ENCODE assay signal across 10 mouse cellular contexts in genomic region chr11:103656520-103656919, GRCm38 (mm10). TPM values are rescaled to one million over a fixed set of nuclear protein-coding genes. Genes with fewer than 3 reads are reported as not detected.
DNase-seq lines count a peak whose midpoint lies in the region; ATAC-seq and TF ChIP-seq lines count a peak whose summit lies in the region.
"Had no signal": no experiment of that assay in that cellular context is flagged by ENCODE, and none has a peak within 500 bp of the region (broad histone marks: within the 10 kb centered on the region; RNA-seq: fewer than 3 reads in every experiment).

No protein-coding gene starts in this region.

- no peaks in the 10 kb centered on the region for H3K9me3 ChIP-seq in forebrain, embryonic 12.5 days
- H3K9me3 ChIP-seq: limb, embryonic 13.5 days had no signal

- no peak overlapping the region for H3K4me3 ChIP-seq in kidney, adult 2 months (ENCODE audit: insufficient read depth, low read depth, low read length)
- H3K4me3 ChIP-seq in forebrain, embryonic 12.5 days (replicated peaks): no peak overlapping the region
- H3K4me3 ChIP-seq: limb, embryonic 13.5 days had no signal

- no peak overlapping the region for H3K4me2 ChIP-seq in forebrain, embryonic 12.5 days
- H3K4me2 ChIP-seq: limb, embryonic 13.5 days had no signal

- no peaks in the 10 kb centered on the region for H3K4me1 ChIP-seq in kidney, adult 2 months (ENCODE audit: control insufficient read depth, insufficient read depth, low read length)
- 0 out of 2 replicates have a peak, but pooled peaks cover 4% of the 10 kb centered on the region for H3K4me1 ChIP-seq in forebrain, embryonic 12.5 days
- H3K4me1 ChIP-seq: limb, embryonic 13.5 days had no signal

- peak; percentile 42 for DNase-seq in kidney, adult 2 months
- DNase-seq in kidney, adult 11 months: no peak
- DNase-seq in adrenal gland, postnatal 14 days: peak; percentile 76
- peak; percentile 84 for DNase-seq in kidney, postnatal 10 days
- DNase-seq in splenic B cell, adult 2 months (ENCODE audit: low read depth, low spot score): peak; percentile 57
- no peak for DNase-seq in frontal cortex, adult 2 months (ENCODE audit: extremely low spot score in 1 of 2, low spot score in 1 of 2)
- DNase-seq in right cerebral cortex, postnatal 4 days: no peak

- no peak overlapping the region for H3K27ac ChIP-seq in kidney, adult 2 months (ENCODE audit: insufficient read depth, low read depth, low read length)
- no peak overlapping the region for H3K27ac ChIP-seq in forebrain, embryonic 12.5 days
- H3K27ac ChIP-seq: limb, embryonic 13.5 days had no signal

- no peak for TF ChIP-seq CTCF in kidney, adult 2 months (conservative IDR thresholded peaks at IDR 0.05; ENCODE audit: insufficient read depth, insufficient read length, low read depth, low read length)

- WGBS in kidney, adult 2 months: 7% methylated on average over 3 of the region's 3 CpGs
- 21% methylated on average over 3 of the region's 3 CpGs for WGBS in forebrain, embryonic 12.5 days

- H3K9ac ChIP-seq in forebrain, embryonic 12.5 days: no peak overlapping the region
- H3K9ac ChIP-seq: limb, embryonic 13.5 days had no signal

- no peaks in the 10 kb centered on the region for H3K27me3 ChIP-seq in kidney, adult 2 months (replicated peaks; ENCODE audit: control insufficient read depth, insufficient read depth, low read length)
- H3K27me3 ChIP-seq in splenic B cell, adult 2 months (ENCODE audit: control insufficient read depth, insufficient read depth, low read length, poor library complexity, severe bottlenecking): no peaks in the 10 kb centered on the region
- H3K27me3 ChIP-seq in forebrain, embryonic 12.5 days: peaks cover 72% of the 10 kb centered on the region

- no peak for TF ChIP-seq POLR2A in kidney, adult 2 months (IDR thresholded peaks at IDR 0.05; ENCODE audit: low read depth, low read length)

- H3K36me3 ChIP-seq in kidney, adult 2 months (ENCODE audit: control insufficient read depth, insufficient read depth, low read length): no peaks in the 10 kb centered on the region
- H3K36me3 ChIP-seq in splenic B cell, adult 2 months (ENCODE audit: control insufficient read depth, insufficient read depth, low read length, poor library complexity, severe bottlenecking): no peaks in the 10 kb centered on the region
- no peaks in the 10 kb centered on the region for H3K36me3 ChIP-seq in forebrain, embryonic 12.5 days (replicated peaks)
- H3K36me3 ChIP-seq: limb, embryonic 13.5 days had no signal

- no peak for ATAC-seq in forebrain, embryonic 12.5 days (ENCODE audit: low FRiP score)

RNA-seq across cellular contexts. Expression of gene Rprml, which starts 7.2 kb away (rescaled TPM):
- polyA plus RNA-seq in kidney, adult 2 months (2012; rRNA removed): 0.12 TPM in 1 of 2 replicates, not detected in the other
- total RNA-seq in adrenal gland, postnatal 14 days (2021): not detected in 2 replicates
- polyA plus RNA-seq in frontal cortex, adult 2 months (2012; rRNA removed): 129 TPM in 2 replicates
- polyA plus RNA-seq in forebrain, embryonic 12.5 days (2016; fragmentation: Nextera tagmentation; extraction: Ambion mirVana): not detected in 2 replicates
- polyA plus RNA-seq: spleen, adult 2 months had no signal

RNA-seq across cellular contexts. Expression of gene Lyzl6, which starts 17.8 kb away (rescaled TPM):
- 0.14 TPM in 1 of 2 replicates, not detected in the other for polyA plus RNA-seq in kidney, adult 2 months (2012; rRNA removed)
- total RNA-seq in adrenal gland, postnatal 14 days (2021): not detected in 2 replicates
- polyA plus RNA-seq in frontal cortex, adult 2 months (2012; rRNA removed): 0.15 TPM in 1 of 2 replicates, not detected in the other
- polyA plus RNA-seq in forebrain, embryonic 12.5 days (2016; fragmentation: Nextera tagmentation; extraction: Ambion mirVana): not detected in 2 replicates
- polyA plus RNA-seq: limb, embryonic 13.5 days; spleen, adult 2 months had no signal

RNA-seq across cellular contexts. Expression of gene Gm884, which starts 35.6 kb away (rescaled TPM):
- not detected in 2 replicates for polyA plus RNA-seq in kidney, adult 2 months (2012; rRNA removed)
- total RNA-seq in adrenal gland, postnatal 14 days (2021): not detected in 2 replicates
- 0.02 TPM in 1 of 2 replicates, not detected in the other for polyA plus RNA-seq in frontal cortex, adult 2 months (2012; rRNA removed)
- polyA plus RNA-seq in forebrain, embryonic 12.5 days (2016; fragmentation: Nextera tagmentation; extraction: Ambion mirVana): not detected in 2 replicates
- polyA plus RNA-seq: limb, embryonic 13.5 days; spleen, adult 2 months had no signal

RNA-seq across cellular contexts. Expression of gene Gosr2, which starts 41.2 kb away (rescaled TPM):
- 94.2 and 101 TPM in 2 replicates for polyA plus RNA-seq in kidney, adult 2 months (2012; rRNA removed)
- total RNA-seq in adrenal gland, postnatal 14 days (2021): 72.3 and 74.8 TPM in 2 replicates
- polyA plus RNA-seq in frontal cortex, adult 2 months (2012; rRNA removed): 89.4 and 90.9 TPM in 2 replicates
- polyA plus RNA-seq in forebrain, embryonic 12.5 days (2016; fragmentation: Nextera tagmentation; extraction: Ambion mirVana): 95.2 and 95.4 TPM in 2 replicates

Comparison
In these comparisons a context has a peak if more than half of its experiments do, and no peak if none do; other contexts are left out.
1. DNase-seq: peak in kidney, adult 2 months (single experiment), adrenal gland, postnatal 14 days (single experiment), kidney, postnatal 10 days (single experiment) and splenic B cell, adult 2 months (single experiment); none in kidney, adult 11 months (single experiment), frontal cortex, adult 2 months (0 of 2) and right cerebral cortex, postnatal 4 days (single experiment).
2. RNA of gene Rprml, which starts 7.2 kb away (polyA plus RNA-seq): 129 TPM in frontal cortex, adult 2 months; not detected in forebrain, embryonic 12.5 days and 0.12 TPM in kidney, adult 2 months; every median in the first group is over 100 times any median in the second.